In the genomic region with DNA sequence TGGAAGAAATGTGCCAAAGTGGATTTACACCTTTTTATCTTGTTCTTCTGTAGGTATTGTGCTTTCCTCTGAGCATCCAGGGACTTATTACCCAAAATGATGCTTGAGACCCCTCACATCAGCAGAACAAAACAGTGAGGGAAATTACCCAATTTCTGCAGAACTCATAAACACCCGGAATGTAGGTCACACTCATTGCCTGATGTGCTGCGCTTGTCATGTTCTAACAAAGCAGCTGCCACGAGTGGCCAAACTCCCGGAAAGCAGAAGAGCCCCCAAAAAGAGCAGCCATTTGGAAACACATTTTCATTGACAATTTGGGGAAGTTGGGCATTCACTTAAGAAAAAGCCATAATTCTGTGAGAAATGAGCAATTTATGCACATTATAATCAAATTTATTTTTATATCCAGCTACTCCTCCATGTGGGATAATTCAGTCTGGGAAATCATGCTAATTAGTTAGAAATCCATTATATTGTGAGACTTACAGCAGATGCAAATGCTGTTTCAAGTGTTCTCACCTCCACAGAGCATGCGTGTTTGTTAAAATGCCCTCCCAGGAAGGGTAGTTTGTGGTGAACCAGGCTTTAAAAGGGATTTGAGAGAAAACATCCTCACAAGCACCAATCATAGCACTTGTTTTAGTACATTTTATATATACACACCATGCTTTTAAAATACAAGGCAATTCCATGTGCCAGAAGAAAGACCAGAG, we compare ENCODE assay signal across 15 mouse cellular contexts.
DNase-seq lines count a peak whose midpoint lies in the region; ATAC-seq and TF ChIP-seq lines count a peak whose summit lies in the region.
"Had no signal": no experiment of that assay in that cellular context is flagged by ENCODE, and none has a peak within 500 bp of the region (broad histone marks: within the 10 kb centered on the region; RNA-seq: fewer than 3 reads in every experiment).

No protein-coding gene starts in this region.

- 33% methylated on average over 5 of the region's 5 CpGs for WGBS in forebrain, postnatal 0 days
- WGBS in forebrain, embryonic 12.5 days, result 67% methylated on average over 5 of the region's 5 CpGs
- WGBS in stomach, postnatal 0 days, result 74% methylated on average over 5 of the region's 5 CpGs

- TF ChIP-seq CTCF in forebrain, postnatal 0 days (IDR thresholded peaks at IDR 0.05; ENCODE audit: low read depth), result no peak
- TF ChIP-seq CTCF in brain, embryonic 14.5 days (IDR thresholded peaks at IDR 0.05; ENCODE audit: borderline replicate concordance, extremely low read depth, insufficient read depth, insufficient read length), result no peak
- TF ChIP-seq CTCF in stomach, postnatal 0 days (IDR thresholded peaks at IDR 0.05; ENCODE audit: low read depth), result no peak

- no peak overlapping the region for H3K4me2 ChIP-seq in forebrain, postnatal 0 days (ENCODE audit: low read depth)
- no peak overlapping the region for H3K4me2 ChIP-seq in forebrain, embryonic 12.5 days
- H3K4me2 ChIP-seq in stomach, postnatal 0 days (replicated peaks; ENCODE audit: low read depth), result no peak overlapping the region
- H3K4me2 ChIP-seq: kidney, embryonic 15.5 days; midbrain, embryonic 12.5 days had no signal

- intact Hi-C loops in left cerebral cortex, postnatal 25 days (cut with DNase I), result no loop called here

- peak; percentile 60 for ATAC-seq in forebrain, postnatal 0 days
- ATAC-seq in forebrain, embryonic 12.5 days (ENCODE audit: low FRiP score), result no peak
- no peak for ATAC-seq in stomach, postnatal 0 days (ENCODE audit: low FRiP score, low TSS enrichment)
- ATAC-seq: inflammation-experienced regulatory T-cells, adult 6 months had no signal

- H3K9ac ChIP-seq in forebrain, postnatal 0 days, result no peak overlapping the region
- H3K9ac ChIP-seq in forebrain, embryonic 12.5 days, result no peak overlapping the region
- no peak overlapping the region for H3K9ac ChIP-seq in stomach, postnatal 0 days (ENCODE audit: low read length)
- H3K9ac ChIP-seq: kidney, embryonic 15.5 days; midbrain, embryonic 12.5 days had no signal

- TF ChIP-seq POLR2A in brain, embryonic 14.5 days (IDR thresholded peaks at IDR 0.05; ENCODE audit: borderline replicate concordance, extremely low read depth, insufficient read depth, insufficient read length, poor library complexity, severe bottlenecking), result no peak

- no peaks in the 10 kb centered on the region for H3K4me1 ChIP-seq in forebrain, postnatal 0 days (ENCODE audit: insufficient read depth)
- no peaks in the 10 kb centered on the region for H3K4me1 ChIP-seq in forebrain, embryonic 12.5 days
- no peaks in the 10 kb centered on the region for H3K4me1 ChIP-seq in stomach, postnatal 0 days (replicated peaks; ENCODE audit: control insufficient read depth, insufficient read depth)
- H3K4me1 ChIP-seq: kidney, embryonic 15.5 days; midbrain, embryonic 12.5 days had no signal

- DNase-seq in forebrain, postnatal 0 days, result peak; percentile 44
- peak; percentile 17 to 81 for DNase-seq in left cerebral cortex, postnatal 25 days (ENCODE audit: low spot score in 2 of 2)
- no peak for DNase-seq in left cerebral cortex, adult 8-10 months (ENCODE audit: low spot score in 2 of 2)
- peak; percentile 62 for DNase-seq in brain, embryonic 14.5 days (ENCODE audit: low read depth)
- peak; percentile 72 for DNase-seq in retina, embryonic 14.5 days (ENCODE audit: low spot score)
- no peak for DNase-seq in stomach, postnatal 0 days (ENCODE audit: low spot score)
- DNase-seq: cerebellum, adult 11-12 months; heart, adult 18-20 months; lung, adult 2 months; lung, postnatal 4 days; thymus, adult 2 months had no signal

- H3K9me3 ChIP-seq in forebrain, postnatal 0 days (ENCODE audit: low read length), result no peaks in the 10 kb centered on the region
- no peaks in the 10 kb centered on the region for H3K9me3 ChIP-seq in forebrain, embryonic 12.5 days
- no peaks in the 10 kb centered on the region for H3K9me3 ChIP-seq in stomach, postnatal 0 days (ENCODE audit: control insufficient read depth, low read length)
- H3K9me3 ChIP-seq: kidney, embryonic 15.5 days; midbrain, embryonic 12.5 days had no signal

- no peak overlapping the region for H3K27ac ChIP-seq in forebrain, postnatal 0 days (ENCODE audit: low read depth, low read length)
- no peak overlapping the region for H3K27ac ChIP-seq in forebrain, embryonic 12.5 days
- no peak overlapping the region for H3K27ac ChIP-seq in stomach, postnatal 0 days (replicated peaks)
- H3K27ac ChIP-seq: kidney, embryonic 15.5 days; midbrain, embryonic 12.5 days had no signal

- no peak for TF ChIP-seq EP300 in stomach, postnatal 0 days (optimal IDR thresholded peaks at IDR 0.05)

- no peaks in the 10 kb centered on the region for H3K36me3 ChIP-seq in forebrain, postnatal 0 days (ENCODE audit: insufficient read depth)
- H3K36me3 ChIP-seq in forebrain, embryonic 12.5 days (replicated peaks), result no peaks in the 10 kb centered on the region
- no peaks in the 10 kb centered on the region for H3K36me3 ChIP-seq in stomach, postnatal 0 days (ENCODE audit: control insufficient read depth, insufficient read depth, low read length)
- H3K36me3 ChIP-seq: kidney, embryonic 15.5 days; midbrain, embryonic 12.5 days had no signal

- no peaks in the 10 kb centered on the region for H3K27me3 ChIP-seq in forebrain, postnatal 0 days (ENCODE audit: insufficient read depth, low read length)
- no peaks in the 10 kb centered on the region for H3K27me3 ChIP-seq in forebrain, embryonic 12.5 days
- no peaks in the 10 kb centered on the region for H3K27me3 ChIP-seq in stomach, postnatal 0 days (ENCODE audit: control insufficient read depth, insufficient read depth, low read length)
- H3K27me3 ChIP-seq: kidney, embryonic 15.5 days; midbrain, embryonic 12.5 days had no signal

- H3K4me3 ChIP-seq in forebrain, postnatal 0 days (ENCODE audit: low read depth, low read length), result no peak overlapping the region
- H3K4me3 ChIP-seq in forebrain, embryonic 12.5 days (replicated peaks), result no peak overlapping the region
- no peak overlapping the region for H3K4me3 ChIP-seq in stomach, postnatal 0 days (ENCODE audit: low read depth, low read length)
- H3K4me3 ChIP-seq: kidney, embryonic 15.5 days; midbrain, embryonic 12.5 days had no signal

Comparison
In these comparisons a context has a peak if more than half of its experiments do, and no peak if none do; other contexts are left out.
1. DNase-seq: peak in forebrain, postnatal 0 days (single experiment), left cerebral cortex, postnatal 25 days (2 of 2), brain, embryonic 14.5 days (single experiment) and retina, embryonic 14.5 days (single experiment); none in left cerebral cortex, adult 8-10 months (0 of 2) and stomach, postnatal 0 days (single experiment).